Mouse (Mus musculus): ENCODE measurements around the gene Creb3l2.
A peak's percentile ranks its signal among the peaks of the same experiment; 100 is the strongest.

The Creb3l2 gene

DNA sequence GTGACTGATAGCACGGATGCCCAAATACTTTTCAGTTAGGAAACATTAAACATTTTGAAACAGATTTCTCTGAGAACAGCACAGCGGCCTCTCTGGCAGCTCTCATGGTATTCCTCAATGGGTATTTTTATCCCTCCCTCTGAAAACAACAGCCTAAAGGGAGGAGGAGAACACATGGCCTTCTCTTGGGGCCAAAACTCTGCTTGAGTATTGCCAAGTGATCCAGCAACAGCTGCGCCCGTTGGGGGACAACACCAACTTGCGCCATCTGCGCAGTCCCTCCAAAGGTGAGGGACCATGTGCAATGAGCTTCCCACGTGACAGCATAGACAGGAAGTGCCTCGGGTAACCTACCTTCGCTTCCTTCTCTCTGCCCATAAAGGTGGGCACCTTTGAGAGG lies 119.9 kb downstream of the Creb3l2 start:
- DNase-seq: no peak

DNA sequence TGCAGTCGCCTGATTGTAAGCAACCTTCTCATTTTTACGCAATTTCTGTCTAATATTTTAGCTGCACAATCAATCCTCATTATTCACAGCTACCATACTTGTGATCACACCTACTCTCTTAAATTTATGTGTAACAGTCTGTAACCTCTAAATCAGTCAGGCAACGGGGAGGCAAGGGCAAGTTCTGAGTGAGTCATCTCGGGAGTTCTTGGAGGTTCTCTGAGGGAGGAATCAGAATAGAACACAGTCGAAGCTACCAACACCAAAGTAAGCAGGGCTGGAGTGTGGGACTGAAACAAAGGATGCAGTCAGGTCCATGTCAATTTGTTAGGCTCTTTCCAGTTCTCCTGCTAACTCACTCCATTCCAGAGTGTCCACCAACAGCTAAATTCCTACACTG lies 124.0 kb downstream of the Creb3l2 start:
- DNase-seq: no peak

DNA sequence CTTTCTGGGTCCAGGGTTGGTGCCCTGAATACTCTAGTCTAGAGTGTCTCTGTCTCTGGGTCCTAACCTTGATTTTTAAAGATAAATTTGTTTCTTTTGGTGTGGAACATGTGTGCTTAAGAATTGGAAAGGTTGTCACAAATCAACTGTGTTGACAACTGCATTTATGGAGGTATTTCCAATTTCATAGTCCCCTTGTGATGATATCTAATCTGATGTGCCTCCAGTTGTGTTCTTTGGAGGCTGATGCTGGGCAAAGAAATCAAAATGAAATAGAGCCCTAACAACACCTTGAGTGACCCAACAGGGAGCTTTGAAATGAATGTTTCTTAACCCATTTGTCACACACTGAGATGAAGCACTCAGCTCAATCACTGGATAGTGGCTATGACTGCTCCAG lies 126.5 kb downstream of the Creb3l2 start:
- DNase-seq: no peak

DNA sequence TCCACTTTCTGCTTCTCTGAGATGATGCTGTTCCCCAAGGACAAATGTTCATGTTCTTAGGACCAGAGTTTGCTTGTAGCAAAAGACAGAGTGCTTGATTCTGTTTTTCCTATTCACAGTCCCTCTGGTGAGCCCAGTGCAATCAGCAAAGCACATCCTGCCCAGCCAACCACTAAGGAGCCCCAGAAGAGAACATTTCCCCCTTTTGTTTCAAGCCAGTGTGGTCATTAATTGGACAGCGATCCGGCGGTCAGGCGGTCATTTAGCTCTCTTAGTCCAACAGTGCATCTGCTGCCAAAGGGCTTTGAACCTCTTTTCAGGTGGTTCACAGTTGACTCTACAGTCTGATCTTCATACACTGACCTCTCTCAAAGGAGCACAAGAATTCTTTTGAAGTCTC lies 131.3 kb downstream of the Creb3l2 start:
- no peak for DNase-seq

DNA sequence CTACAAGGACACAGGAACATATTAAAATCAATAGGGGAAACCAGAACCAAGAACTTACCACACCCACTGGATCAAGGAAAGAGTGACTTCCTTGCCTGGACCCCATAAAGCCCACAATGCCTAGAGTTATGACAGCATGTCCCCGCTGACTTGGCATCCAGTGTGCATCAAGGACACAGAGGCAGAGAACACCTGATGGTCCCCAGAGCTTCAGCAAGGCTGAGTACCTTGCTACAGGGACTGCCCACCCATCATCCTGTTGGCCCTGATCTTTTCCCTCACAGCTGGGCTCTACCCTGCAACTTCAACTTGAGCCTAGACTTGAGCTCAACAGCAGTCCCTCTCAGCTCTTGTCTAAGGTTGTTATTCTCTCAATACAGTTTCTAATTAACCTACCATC lies 135.3 kb downstream of the Creb3l2 start:
- no peak for DNase-seq

DNA sequence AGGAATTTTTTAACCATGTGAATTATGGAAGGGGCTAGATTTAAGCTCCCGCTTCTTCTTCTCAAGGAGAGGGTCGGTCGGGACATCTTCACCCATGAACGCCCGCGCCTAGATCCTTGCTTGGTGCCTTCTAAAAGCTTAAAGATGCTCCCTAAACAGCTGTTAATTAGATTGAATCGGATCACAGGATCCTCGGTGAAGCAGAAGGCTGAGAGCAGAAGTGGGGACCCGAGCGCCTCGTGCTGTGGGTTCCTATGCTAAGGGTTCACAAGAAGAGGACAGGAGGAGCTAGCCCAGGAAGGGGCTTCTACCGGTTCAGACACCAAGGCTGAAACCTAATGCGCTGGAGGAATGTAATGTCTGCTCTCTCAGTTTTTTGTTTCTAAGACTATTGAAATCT lies 141.5 kb downstream of the Creb3l2 start:
- DNase-seq: no peak

DNA sequence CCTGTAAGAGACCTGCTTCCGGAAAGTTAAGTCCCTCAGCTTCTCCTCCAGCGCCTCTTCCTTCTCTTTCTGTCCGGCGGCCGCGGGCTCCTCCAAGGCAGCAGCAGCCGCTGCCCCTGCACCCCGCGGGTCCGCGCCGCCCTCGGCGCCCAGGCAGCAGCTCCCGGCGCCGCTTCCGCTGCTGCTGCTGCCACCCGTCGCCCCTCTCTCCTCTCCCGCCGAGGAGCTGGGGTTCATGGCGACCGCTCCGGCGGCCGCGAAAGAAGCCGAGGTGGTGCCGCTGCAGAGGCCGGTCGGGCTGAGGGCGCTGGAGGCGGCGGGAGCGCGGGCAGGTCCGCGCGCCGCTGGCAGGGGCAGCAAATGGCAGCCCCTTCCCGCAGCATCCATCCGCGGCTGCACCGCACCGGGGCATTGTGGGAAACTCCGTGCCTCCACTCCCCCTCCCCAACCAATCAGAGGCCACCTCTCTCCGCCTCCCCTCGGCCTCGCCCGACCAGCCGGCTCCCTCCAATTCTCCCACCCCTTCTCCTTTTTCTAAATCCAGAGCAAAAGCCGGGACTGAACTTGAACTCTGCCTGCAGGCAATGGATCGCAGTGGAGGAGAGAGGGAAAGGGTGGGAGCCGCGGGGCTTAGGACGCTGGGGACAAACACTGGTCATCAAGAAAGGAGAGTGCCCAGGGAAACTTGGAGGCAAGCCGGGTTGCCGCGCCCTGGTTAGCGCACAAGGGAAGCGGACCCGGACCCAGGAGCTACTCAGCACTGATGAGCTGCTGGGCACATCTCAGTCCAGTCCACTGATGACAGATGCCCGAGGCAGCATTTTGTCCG lies 142.2 kb downstream of the Creb3l2 start, which contains the start of gene Dgki:
TSS of gene Dgki (minus strand) at position 623 of the 829 bp plus-strand sequence.
- DNase-seq: peak; percentile 85

DNA sequence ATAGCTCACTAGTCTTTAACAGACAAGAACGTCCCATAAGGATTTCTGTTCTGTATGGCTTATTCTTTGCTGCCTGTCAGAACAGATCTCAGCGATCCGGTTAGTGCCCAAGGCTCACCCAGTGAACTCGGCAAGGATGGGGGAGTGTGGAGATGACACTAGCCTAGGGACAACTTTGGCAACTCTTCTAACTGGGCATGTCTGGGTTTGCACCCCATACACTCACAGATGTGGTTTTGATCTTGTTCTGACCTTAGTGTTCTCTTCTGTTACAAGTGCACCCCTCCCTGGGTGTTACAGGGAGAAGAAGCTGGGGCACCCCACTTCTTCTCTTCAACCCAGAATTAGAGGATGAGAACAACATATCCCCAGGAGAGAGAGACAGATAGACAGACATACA lies 143.0 kb downstream of the Creb3l2 start:
- no peak for DNase-seq

DNA sequence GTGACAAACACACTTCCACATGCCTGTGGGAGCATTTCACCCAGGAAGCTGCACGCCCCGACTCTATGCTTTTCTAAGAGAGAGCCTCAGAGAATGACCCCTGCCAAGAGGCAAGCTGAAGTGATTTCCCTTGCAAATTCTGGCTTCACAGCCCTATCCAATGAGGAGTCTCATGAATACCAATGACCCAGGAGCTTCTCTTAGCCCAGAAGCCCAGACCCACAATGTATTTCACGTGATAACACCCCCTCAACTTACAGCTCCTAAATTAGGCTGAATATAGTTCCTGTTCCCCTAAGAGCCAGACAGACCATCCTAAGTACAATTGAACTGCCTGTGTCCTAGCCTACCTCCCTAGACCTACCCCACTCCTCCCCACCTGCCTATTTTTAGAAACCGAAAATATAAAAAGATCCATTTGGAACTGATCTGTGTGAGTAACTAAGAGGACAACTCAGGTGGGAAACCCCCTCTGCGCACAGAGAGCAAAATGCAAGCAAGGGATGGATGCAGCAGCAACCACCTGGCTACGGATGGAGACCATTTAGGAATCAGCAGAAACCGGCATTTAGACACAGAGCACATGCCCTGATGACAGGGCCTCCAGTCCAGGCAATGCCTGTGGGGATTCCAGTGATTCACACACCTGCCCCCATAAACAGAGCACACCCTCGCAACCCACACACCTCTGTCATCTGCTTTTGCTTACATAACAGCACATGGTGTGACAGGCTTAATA lies 144.0 kb downstream of the Creb3l2 start:
- no peak for DNase-seq

DNA sequence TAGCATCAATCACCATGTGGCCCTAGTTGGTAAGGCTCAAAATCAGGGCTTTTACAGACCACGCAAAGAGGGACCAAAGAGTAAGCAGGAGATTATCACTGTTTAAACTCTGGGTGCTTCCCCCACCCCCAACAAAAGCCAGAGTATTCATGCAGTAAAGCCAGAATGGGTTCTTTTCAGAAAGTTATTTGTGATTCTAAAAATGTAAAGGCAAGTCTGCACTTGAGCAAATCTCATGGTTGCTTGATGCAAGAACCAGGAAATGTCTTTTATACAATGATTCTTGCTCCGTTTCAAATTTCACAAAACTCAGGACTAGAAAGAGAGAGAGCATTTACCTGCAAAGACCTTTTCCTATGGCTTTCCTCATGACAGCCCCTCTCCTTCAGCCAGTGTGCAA lies 149.9 kb downstream of the Creb3l2 start:
- DNase-seq: no peak

DNA sequence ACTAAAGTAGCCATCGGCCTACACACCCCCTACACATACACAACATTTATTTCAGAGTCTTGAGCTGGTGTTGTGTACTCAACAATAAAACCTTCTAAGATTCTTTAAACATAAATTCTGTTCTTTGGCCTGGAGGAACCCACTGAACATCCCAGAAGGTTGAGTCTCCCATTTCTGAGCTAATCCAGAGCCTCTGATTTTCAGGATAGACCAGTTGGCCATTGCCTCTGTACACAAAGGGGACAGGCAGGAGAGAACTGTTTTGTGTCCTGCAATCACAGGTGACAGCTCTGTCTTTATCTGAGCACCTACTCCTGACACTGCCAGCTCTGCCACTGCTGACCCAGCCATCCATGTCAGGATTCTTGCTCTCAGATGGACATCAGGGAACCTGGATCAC lies 150.8 kb downstream of the Creb3l2 start:
- no peak for DNase-seq

DNA sequence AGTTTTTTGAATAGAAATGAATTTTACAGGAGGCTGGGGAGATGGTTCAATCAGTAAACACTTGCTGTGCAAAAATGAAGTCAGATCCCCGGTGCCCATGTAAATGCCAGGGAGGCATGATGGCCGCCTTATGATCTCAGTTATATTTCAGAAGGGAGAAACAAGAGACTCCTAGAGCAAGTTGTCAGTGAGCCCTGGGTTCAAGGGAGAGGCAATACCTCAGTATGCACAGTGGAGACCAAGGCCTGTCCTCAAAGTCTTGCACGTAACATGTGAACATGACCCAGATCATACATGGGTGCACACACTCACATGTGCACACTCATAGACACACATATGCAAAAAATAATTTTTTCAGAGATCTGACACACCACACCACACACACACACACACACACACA lies 151.3 kb downstream of the Creb3l2 start:
- DNase-seq: no peak

DNA sequence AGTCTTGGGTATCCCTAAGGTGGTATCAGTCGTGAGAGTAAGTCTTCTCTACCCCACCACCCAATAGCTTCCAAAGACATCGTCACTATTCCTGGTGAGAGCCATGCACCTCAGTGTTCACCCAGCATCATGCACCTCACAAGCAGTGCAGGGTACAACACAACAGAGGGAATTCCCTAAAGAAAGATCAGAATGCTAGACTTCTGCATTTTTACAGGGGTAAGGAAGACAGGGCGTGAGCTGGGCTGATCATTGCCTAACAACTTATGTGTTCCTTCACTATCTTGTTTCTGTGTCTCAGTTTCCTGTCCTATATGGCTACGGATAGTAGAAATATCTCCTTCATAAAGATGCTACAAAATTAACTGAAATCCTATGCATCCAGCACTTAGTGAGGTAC lies 155.8 kb downstream of the Creb3l2 start:
- no peak for DNase-seq

DNA sequence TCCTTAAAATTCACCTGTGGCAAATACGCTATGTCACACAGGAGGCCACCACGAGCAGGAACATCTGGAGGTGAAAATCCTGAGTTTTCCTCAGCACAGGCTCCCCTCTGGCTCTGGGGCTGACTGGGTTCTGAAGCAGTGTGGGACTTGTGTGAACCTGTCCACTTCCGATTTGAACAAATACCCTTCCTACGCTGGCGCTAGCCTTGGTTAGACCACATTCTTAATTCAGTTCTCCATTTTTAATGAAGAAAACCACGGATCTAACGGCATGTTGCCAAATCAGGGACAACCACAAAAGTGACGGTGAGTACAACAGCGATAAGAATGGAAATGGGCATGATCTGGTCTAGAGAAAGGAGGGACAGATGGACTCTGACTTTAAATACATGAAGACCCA lies 157.1 kb downstream of the Creb3l2 start:
- DNase-seq: no peak

DNA sequence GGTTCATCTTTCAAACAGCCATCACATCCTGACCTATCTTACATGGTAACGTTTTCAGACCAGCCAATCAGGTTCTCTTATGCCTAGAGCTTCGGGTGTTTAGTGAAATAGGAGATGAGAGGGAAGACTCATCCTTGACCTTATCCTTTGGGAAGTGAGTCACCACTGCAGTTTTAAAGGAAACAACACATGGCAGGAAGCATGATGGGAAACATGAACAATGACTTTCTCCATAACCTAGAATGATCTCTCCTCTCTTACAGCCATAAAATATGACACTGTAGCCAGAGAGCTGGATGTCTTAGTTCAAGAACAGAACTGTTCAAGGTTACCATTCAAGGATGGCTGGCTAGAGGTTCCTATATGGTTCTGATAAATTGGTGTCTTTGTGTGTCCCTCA lies 158.6 kb downstream of the Creb3l2 start:
- no peak for DNase-seq

DNA sequence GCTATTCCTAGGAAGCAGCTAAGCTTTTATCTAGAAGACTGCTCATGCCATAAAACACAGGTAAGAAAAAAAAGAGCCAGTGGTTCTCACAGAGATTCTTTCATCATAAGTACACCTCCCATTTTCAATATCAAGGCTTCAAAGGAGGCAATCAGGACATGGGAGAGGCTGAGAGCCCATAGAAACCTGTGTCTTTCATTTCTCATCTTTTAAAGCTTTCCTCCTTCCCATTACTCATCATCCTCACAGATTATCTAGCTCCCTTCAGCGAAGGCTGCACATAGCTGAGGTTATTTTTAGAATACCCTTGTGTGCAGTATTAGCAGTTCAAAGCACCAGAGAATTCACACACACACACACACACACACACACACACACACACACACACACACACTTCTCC lies 159.3 kb downstream of the Creb3l2 start:
- no peak for DNase-seq

Data from embryo, embryonic 11 days (tissue).